Mouse (Mus musculus) embryonic facial prominence, embryonic 15.5 days (tissue): ENCODE data around the gene Pot1b. TPM values are rescaled to one million over a fixed set of nuclear protein-coding genes. Genes with fewer than 3 reads are reported as not detected.

Source experiments
- ATAC-seq: fragments of 200-750 bp; cut with Nextera tagmentation; 2 replicates; pipeline ENCODE4 v1.8.0; 2017; ENCODE audit warnings: low read depth, moderate TSS enrichment; ENCODE audit not compliant: insufficient number of reproducible peaks, low FRiP score, low TSS enrichment
- H3K27ac ChIP-seq: fragments of 300-500 bp; sonication (generic); replicated peaks from 2 replicates; pipeline ENCODE4 v1.5.1; 2015; ENCODE audit warnings: mild to moderate bottlenecking, inconsistent platforms
- H3K27me3 ChIP-seq: fragments of 300-500 bp; sonication (generic); 2 replicates; pipeline ENCODE4 v1.6.1; 2015; ENCODE audit warnings: inconsistent platforms
- H3K36me3 ChIP-seq: fragments of 300-500 bp; sonication (generic); 2 replicates; pipeline ENCODE4 v1.6.1; 2015; ENCODE audit warnings: mild to moderate bottlenecking, inconsistent platforms
- H3K4me1 ChIP-seq: fragments of 300-500 bp; sonication (generic); 2 replicates; pipeline ENCODE4 v1.6.1; 2015; ENCODE audit warnings: inconsistent platforms
- H3K4me2 ChIP-seq: fragments of 300-500 bp; sonication (generic); replicated peaks from 2 replicates; pipeline ENCODE4 v1.6.1; 2015; ENCODE audit warnings: mild to moderate bottlenecking, inconsistent platforms
- H3K4me3 ChIP-seq: fragments of 300-500 bp; sonication (generic); replicated peaks from 2 replicates; pipeline ENCODE4 v1.5.1; 2015; ENCODE audit warnings: mild to moderate bottlenecking, inconsistent platforms
- H3K9ac ChIP-seq: fragments of 300-500 bp; sonication (generic); 2 replicates; pipeline ENCODE4 v1.6.1; 2015; ENCODE audit warnings: inconsistent platforms
- H3K9me3 ChIP-seq: fragments of 300-500 bp; sonication (generic); replicated peaks from 2 replicates; pipeline ENCODE4 v1.6.1; 2016; ENCODE audit warnings: inconsistent platforms
- WGBS: fragments of 180-500 bp; shearing (Covaris S2); methylation state at CpG from one replicate; pipeline ENCODE4 v1.1.7; 2015; 5-methylcytosine and 5-hydroxymethylcytosine counted together
- polyA plus RNA-seq: library from polyadenylated mRNA; unstranded; fragments of >200 nt; fragmentation: Nextera tagmentation; extraction: Ambion mirVana; gene quantifications from 2 replicates; pipeline ENCODE4 v1.2.1, GENCODE M21; 2015

Pot1b gene
- polyA plus RNA-seq, 1 experiment from 2014 or later, result 11.3 TPM

- Histone ChIP-seq H3K9ac (no peak within 1 kb of the TSS), H3K27me3 (no peaks in the 10 kb centered on the region), H3K36me3 (no peaks in the 10 kb centered on the region), H3K4me2 (no peak within 1 kb of the TSS), H3K4me3 (no peak within 1 kb of the TSS), H3K9me3 (no peaks in the 10 kb centered on the region), H3K27ac (no peak within 1 kb of the TSS), H3K4me1 (no peaks in the 10 kb centered on the region)
- no peak for ATAC-seq
- 80% methylated on average over 3 of the region's 3 CpGs for WGBS
Observed at GRCm38 (mm10) chr17:55625092-55625491, 87.3 kb downstream of the Pot1b start, which contains the start of gene Vmn2r118. Gene Vmn2r118 (minus strand): TSS chr17:55625192.

Other genes starting within 250 kb of the Pot1b start
- not detected in 2 replicates for gene Vmn2r118, start 87.4 kb downstream of the Pot1b start, polyA plus RNA-seq
- gene Adgre4, start 37.4 kb upstream of the Pot1b start, polyA plus RNA-seq, result 0.25 and 0.46 TPM in 2 replicates
- gene Zfp119a, start 166.3 kb upstream of the Pot1b start, polyA plus RNA-seq, result 8.7 and 10.1 TPM in 2 replicates
- gene Zfp959, start 179.5 kb upstream of the Pot1b start, polyA plus RNA-seq, result 12.2 and 12.7 TPM in 2 replicates
- 6.8 and 7.4 TPM in 2 replicates for gene Zfp119b, start 236.9 kb upstream of the Pot1b start, polyA plus RNA-seq
- gene Ebi3, start 240.0 kb upstream of the Pot1b start, polyA plus RNA-seq, result 3.3 and 3.7 TPM in 2 replicates
- gene Yju2, start 246.5 kb upstream of the Pot1b start, polyA plus RNA-seq, result 22.8 and 26.0 TPM in 2 replicates